Mouse (Mus musculus) stomach, postnatal 0 days (tissue): ENCODE measurements around the gene Muc4. TPM values are rescaled to one million over a fixed set of nuclear protein-coding genes. Genes with fewer than 3 reads are reported as not detected.

ENCODE experiments used
- ATAC-seq: fragments of 200-750 bp; cut with Nextera tagmentation; 2 replicates; pipeline ENCODE4 v1.8.0; 2017; ENCODE audit not compliant: low FRiP score, low TSS enrichment
- DNase-seq: peaks from one replicate; pipeline ENCODE4 v3.0.0-alpha.2; 2016; ENCODE audit warnings: low spot score
- H3K27ac ChIP-seq: fragments of 300-500 bp; sonication (generic); replicated peaks from 2 replicates; pipeline ENCODE4 v1.5.1; 2014; ENCODE audit warnings: mild to moderate bottlenecking, control low read depth
- H3K27me3 ChIP-seq: fragments of 300-500 bp; sonication (generic); 2 replicates; pipeline ENCODE4 v1.6.1; 2014; ENCODE audit warnings: low read length; ENCODE audit not compliant: control insufficient read depth, insufficient read depth
- H3K36me3 ChIP-seq: fragments of 300-500 bp; sonication (generic); 2 replicates; pipeline ENCODE4 v1.6.1; 2014; ENCODE audit warnings: low read length, mixed read lengths; ENCODE audit not compliant: control insufficient read depth, insufficient read depth
- H3K4me1 ChIP-seq: fragments of 300-500 bp; sonication (generic); replicated peaks from 2 replicates; pipeline ENCODE4 v1.6.1; 2014; ENCODE audit warnings: antibody characterized with exemption; ENCODE audit not compliant: control insufficient read depth, insufficient read depth
- H3K4me2 ChIP-seq: fragments of 300-500 bp; sonication (generic); replicated peaks from 2 replicates; pipeline ENCODE4 v1.6.1; 2014; ENCODE audit warnings: low read depth, mild to moderate bottlenecking, control low read depth, moderate library complexity
- H3K4me3 ChIP-seq: fragments of 300-500 bp; sonication (generic); 2 replicates; pipeline ENCODE4 v1.5.1; 2014; ENCODE audit warnings: low read depth, low read length, control low read depth
- H3K9ac ChIP-seq: fragments of 300-500 bp; sonication (generic); 2 replicates; pipeline ENCODE4 v1.6.1; 2014; ENCODE audit warnings: mild to moderate bottlenecking, low read length, control low read depth, mixed read lengths
- H3K9me3 ChIP-seq: fragments of 300-500 bp; sonication (generic); 2 replicates; pipeline ENCODE4 v1.6.1; 2016; ENCODE audit warnings: low read length; ENCODE audit not compliant: control insufficient read depth
- CTCF ChIP-seq: IDR thresholded peaks from 2 replicates; pipeline ENCODE4 v1.5.1; 2016; ENCODE audit warnings: antibody characterized with exemption, low read depth, mild to moderate bottlenecking, moderate library complexity
- EP300 ChIP-seq: optimal IDR thresholded peaks from 2 replicates; pipeline ENCODE3; 2016; ENCODE audit warnings: antibody characterized with exemption
- WGBS: fragments of 180-500 bp; shearing (Covaris S2); extraction: QIAGEN DNeasy Blood & Tissue Kit; methylation state at CpG from one replicate; pipeline ENCODE4 v1.1.7; 2014; 5-methylcytosine and 5-hydroxymethylcytosine counted together
- polyA plus RNA-seq: library from polyadenylated mRNA; unstranded; fragments of >200 nt; fragmentation: Nextera tagmentation; extraction: Ambion mirVana; gene quantifications from 2 replicates; pipeline ENCODE4 v1.2.1, GENCODE M21; 2015

Muc4 gene
- polyA plus RNA-seq, 1 experiment from 2014 or later: 2.5 TPM

DNA sequence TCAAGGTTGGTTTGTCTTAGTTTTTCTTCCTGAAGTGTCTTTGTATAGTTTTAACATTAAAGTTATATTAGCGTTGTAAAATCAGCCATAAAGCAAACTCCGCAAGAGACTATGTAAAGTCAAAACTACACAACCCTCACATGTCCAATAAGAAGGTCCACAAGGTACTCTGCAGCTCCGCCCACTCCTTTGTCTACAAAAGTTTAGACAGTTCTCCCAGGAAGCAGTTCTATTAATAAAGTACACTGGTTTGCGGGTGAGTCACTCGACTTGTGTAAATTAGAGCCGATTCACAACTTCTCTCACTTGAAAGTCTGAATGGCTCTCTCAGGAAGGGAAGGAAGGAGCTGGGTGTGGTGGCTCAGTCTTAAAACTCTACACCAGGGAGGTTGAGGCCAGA lies 10.2 kb downstream of the Muc4 start:
- Histone ChIP-seq H3K36me3 (no peaks in the 10 kb centered on the region), H3K4me2 (no peak overlapping the region), H3K9ac (no peak overlapping the region), H3K27ac (peak overlapping the region; percentile 63; the same call in 1 of the 2 replicates), H3K4me1 (no peaks in the 10 kb centered on the region), H3K4me3 (no peak overlapping the region), H3K27me3 (no peaks in the 10 kb centered on the region), H3K9me3 (no peaks in the 10 kb centered on the region)
- TF ChIP-seq CTCF: no peak
- peak; percentile 78 for DNase-seq
- ATAC-seq: peak; percentile 89
- WGBS: 35% methylated on average over 6 of the region's 6 CpGs

DNA sequence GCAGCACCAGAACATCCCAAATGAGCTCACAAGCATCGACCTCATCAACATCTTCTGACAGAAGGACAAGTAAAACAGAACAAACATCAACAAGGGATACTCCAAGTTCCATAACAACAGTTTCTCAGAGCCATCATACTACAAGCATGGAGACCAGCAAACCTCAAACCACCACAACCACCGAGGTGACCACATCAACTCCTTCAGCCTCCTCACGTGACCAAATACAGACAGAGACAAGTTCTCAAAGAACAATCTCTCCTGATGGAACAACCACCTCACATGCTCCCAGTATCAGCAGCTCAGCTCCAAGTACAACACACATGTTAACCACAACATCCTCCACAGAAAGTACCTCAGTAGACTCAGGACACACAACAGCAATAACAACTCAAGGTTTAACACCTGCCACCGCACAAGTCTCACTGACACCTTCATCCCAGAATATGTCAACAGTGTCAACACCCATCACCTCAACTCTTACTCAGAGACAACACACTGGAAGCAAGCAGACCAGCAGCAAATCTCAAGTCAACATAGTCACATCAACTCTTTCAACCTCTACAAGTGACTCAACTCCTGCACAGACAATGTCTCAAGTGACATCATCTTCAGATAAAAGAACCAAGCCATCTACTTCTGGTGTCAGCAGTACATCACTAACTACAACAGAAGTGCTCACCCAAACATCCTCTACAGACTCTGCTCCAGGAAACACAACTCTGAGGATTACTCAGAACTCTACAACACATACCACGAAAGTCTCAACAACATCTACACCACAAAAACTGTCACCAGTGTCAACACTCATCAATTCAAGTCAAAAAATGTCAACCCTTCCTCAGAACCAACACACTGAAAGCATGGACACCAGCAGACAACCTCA lies 14.8 kb downstream of the Muc4 start:
- ATAC-seq: no peak
- Histone ChIP-seq H3K4me2 (no peak overlapping the region), H3K27ac (no peak overlapping the region), H3K4me3 (no peak overlapping the region), H3K9ac (no peak overlapping the region), H3K9me3 (no peaks in the 10 kb centered on the region), H3K36me3 (no peaks in the 10 kb centered on the region), H3K4me1 (no peaks in the 10 kb centered on the region), H3K27me3 (no peaks in the 10 kb centered on the region)
- 86% methylated on average over 5 of the region's 5 CpGs for WGBS
- no peak for DNase-seq
- TF ChIP-seq EP300 (no peak), CTCF (no peak)

DNA sequence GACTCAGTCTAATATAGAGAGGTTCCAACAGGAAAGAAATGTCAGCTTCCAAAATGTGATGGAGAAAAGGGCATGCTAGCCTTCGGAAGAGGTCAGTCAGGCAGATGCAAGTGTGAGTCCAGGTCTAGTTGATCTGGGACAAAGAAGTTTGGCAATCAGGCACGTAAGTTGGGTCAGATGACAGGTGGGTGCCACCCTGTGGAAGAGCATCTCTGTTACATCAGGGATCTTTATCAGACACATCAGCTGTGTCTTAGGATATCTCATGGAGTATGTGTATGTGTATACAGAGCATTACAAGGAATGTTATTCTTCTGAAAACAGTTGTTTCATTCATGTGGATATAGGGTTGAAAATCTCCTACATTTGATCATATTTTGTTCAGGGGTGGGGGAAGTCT lies 28.9 kb downstream of the Muc4 start:
- DNase-seq (no peak), ATAC-seq (no peak)
- Histone ChIP-seq H3K9ac (no peak overlapping the region), H3K4me3 (no peak overlapping the region), H3K4me2 (no peak overlapping the region), H3K4me1 (no peaks in the 10 kb centered on the region), H3K27ac (no peak overlapping the region), H3K36me3 (no peaks in the 10 kb centered on the region), H3K27me3 (no peaks in the 10 kb centered on the region), H3K9me3 (no peaks in the 10 kb centered on the region)
- 87% methylated on average over 2 of the region's 2 CpGs for WGBS
- TF ChIP-seq EP300: no peak
- TF ChIP-seq CTCF: 0 out of 2 replicates have a peak, but pooled peaks have one; percentile 8

DNA sequence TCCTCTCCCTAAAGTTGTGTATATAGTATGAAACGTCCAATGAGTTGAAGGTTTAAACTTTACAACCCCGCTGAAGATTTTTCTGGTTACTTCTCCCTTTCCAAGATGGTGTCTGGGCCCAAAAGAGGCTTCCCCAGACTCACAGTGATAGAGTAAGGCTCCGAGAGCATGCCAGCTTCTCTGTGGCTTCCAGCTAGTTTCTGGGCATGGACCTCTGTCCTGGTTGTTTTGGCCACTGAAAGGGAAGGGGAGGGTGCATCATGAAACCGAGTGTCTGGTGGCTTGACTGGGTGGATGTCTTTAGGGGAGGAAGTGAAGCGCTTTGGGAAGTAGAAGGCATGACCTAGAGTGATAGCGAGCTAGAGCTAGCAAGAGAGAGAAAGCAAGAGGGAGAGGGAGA lies 29.3 kb downstream of the Muc4 start:
- Histone ChIP-seq H3K9me3 (no peaks in the 10 kb centered on the region), H3K27me3 (no peaks in the 10 kb centered on the region), H3K27ac (no peak overlapping the region), H3K36me3 (no peaks in the 10 kb centered on the region), H3K4me2 (no peak overlapping the region), H3K4me3 (no peak overlapping the region), H3K4me1 (no peaks in the 10 kb centered on the region), H3K9ac (no peak overlapping the region)
- ATAC-seq (no peak), DNase-seq (no peak)
- TF ChIP-seq EP300 (no peak), CTCF (no peak)
- 68% methylated on average over 6 of the region's 6 CpGs for WGBS

DNA sequence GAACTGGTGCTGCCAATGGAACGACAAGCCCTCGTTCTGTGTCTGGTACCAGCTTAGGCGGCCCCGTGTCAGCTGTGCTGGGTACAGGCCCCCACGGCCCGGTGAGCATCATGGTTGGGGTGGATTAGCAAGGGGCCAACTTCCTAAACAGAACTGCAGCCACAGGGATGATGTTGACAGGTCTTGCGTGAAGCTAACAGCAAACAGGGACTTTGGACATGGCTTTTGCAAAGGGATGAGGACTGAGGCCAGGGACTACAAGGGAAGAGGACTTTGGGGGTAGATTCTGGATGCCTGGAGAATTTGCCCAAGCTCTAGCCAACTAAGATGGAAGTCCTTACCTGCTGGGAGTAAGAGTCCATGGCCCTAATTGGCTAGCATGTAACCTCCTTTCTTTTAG lies 31.2 kb downstream of the Muc4 start:
- TF ChIP-seq EP300: no peak
- TF ChIP-seq CTCF: no peak
- Histone ChIP-seq H3K4me1 (no peaks in the 10 kb centered on the region), H3K36me3 (no peaks in the 10 kb centered on the region), H3K27ac (no peak overlapping the region), H3K27me3 (no peaks in the 10 kb centered on the region), H3K9ac (no peak overlapping the region), H3K4me2 (no peak overlapping the region), H3K4me3 (no peak overlapping the region), H3K9me3 (no peaks in the 10 kb centered on the region)
- 94% methylated on average over 7 of the region's 7 CpGs for WGBS
- ATAC-seq (no peak), DNase-seq (no peak)

DNA sequence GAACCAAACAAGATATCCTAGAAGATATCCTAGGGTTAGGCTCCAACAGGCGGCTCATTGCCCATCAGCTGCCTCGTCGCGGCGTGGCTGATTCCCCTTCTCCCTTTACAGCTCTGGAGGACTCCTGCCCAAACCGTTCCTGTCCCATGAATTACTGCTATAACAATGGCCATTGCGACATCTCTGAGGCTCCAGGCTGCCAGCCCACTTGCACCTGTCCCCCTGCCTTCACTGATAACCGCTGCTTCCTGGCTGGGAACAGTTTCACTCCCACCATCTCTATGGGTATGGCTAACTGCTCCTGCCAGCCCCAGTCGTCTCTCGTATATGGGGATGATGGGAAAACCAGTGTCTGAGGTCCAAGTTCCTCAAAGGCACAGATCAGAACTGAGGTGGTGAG lies 41.0 kb downstream of the Muc4 start:
- ATAC-seq: no peak
- no peaks in the 10 kb centered on the region for H3K27me3 ChIP-seq
- WGBS: 81% methylated on average over 10 of the region's 10 CpGs

More for the DNA sequence above, 41.0 kb downstream of the Muc4 start:
- DNase-seq: no peak
- H3K27ac ChIP-seq: no peak overlapping the region
- H3K4me1 ChIP-seq: no peaks in the 10 kb centered on the region
- no peaks in the 10 kb centered on the region for H3K9me3 ChIP-seq
- TF ChIP-seq EP300: no peak
- no peak for TF ChIP-seq CTCF
- H3K4me2 ChIP-seq: no peak overlapping the region
- no peaks in the 10 kb centered on the region for H3K36me3 ChIP-seq
- no peak overlapping the region for H3K4me3 ChIP-seq
- no peak overlapping the region for H3K9ac ChIP-seq
